Mouse (Mus musculus) heart, adult 2 months (tissue): ENCODE data around the gene Gast.

Source experiments
- CTCF ChIP-seq: fragments of 200-600 bp; IDR thresholded peaks from 2 replicates; pipeline ENCODE4 v1.8.1; 2022; ENCODE audit warnings: antibody characterized with exemption, mild to moderate bottlenecking, moderate library complexity
- EP300 ChIP-seq: fragments of 200-500 bp; IDR thresholded peaks from 2 replicates; pipeline ENCODE4 v1.6.1; 2011; ENCODE audit warnings: low read depth, low read length, control low read depth; ENCODE audit not compliant: insufficient read depth
- POLR2A ChIP-seq: fragments of 200-500 bp; IDR thresholded peaks from 2 replicates; pipeline ENCODE4 v1.6.1; 2011; ENCODE audit warnings: mild to moderate bottlenecking, low read depth, low read length, control low read depth; ENCODE audit not compliant: insufficient read depth

DNA sequence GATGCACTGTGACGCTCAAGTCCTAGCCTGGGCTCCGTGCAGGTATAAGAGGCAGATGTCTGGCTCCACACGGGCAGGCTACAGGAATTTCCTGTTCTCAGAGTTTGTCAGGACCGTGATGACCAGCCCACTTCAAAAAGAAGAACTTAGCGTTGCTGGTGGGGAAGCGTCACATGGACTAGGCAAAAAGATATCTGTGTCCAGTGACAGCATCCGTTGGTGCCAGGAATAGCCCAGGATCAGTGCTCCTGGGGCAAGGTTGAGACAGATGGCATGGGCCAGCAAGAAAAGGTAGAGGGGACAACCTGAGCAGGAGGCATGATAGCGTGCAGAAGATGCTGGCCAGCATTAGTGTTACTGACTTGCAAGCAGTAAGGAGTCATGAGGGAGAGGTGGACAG is 35.6 kb downstream of the Gast start:
- no peak for TF ChIP-seq POLR2A
- no peak for TF ChIP-seq CTCF
- TF ChIP-seq EP300, result no peak
